Mouse (Mus musculus) CH12F3 (cell line): ENCODE measurements around the gene Tstd1.

Source experiments
- in situ Hi-C: fragments of 300-500 bp; cut with MboI; formaldehyde crosslinking; loops from 2 replicates; pipeline ENCODE4 v1.14.3; 2020; ENCODE audit warnings: low sequenced_read_pairs

Tstd1 gene

GRCm38 (mm10) chr1:171418660-171419059 is at the start of gene Tstd1:
Gene Tstd1 (plus strand): TSS chr1:171418872.
- in situ Hi-C loops, result no loop called here

GRCm38 (mm10) chr1:171369845-171370556 is 48.7 kb upstream of the Tstd1 start, which contains the start of gene Nectin4:
Gene Nectin4 (plus strand): TSS chr1:171370099.
- in situ Hi-C loops, result loop anchor here (10.0 kb wide), 1 partner anchor 105 kb away; no protein-coding TSS in a partner anchor

GRCm38 (mm10) chr1:171372880-171373279 is 45.8 kb upstream of the Tstd1 start:
- in situ Hi-C loops, result no loop called here

- in situ Hi-C loops, result no loop called here
Observed at GRCm38 (mm10) chr1:171373946-171374345, 44.7 kb upstream of the Tstd1 start.

- in situ Hi-C loops, result no loop called here
Observed at GRCm38 (mm10) chr1:171375646-171376097, 43.0 kb upstream of the Tstd1 start.

GRCm38 (mm10) chr1:171378298-171378697 is 40.4 kb upstream of the Tstd1 start:
- in situ Hi-C loops, result no loop called here

- in situ Hi-C loops, result no loop called here
Observed at GRCm38 (mm10) chr1:171379935-171380599, 38.6 kb upstream of the Tstd1 start.

- in situ Hi-C loops, result no loop called here
Observed at GRCm38 (mm10) chr1:171382096-171382620, 36.5 kb upstream of the Tstd1 start.

GRCm38 (mm10) chr1:171384361-171384760 is 34.3 kb upstream of the Tstd1 start:
- in situ Hi-C loops, result no loop called here

- in situ Hi-C loops, result no loop called here
Observed at GRCm38 (mm10) chr1:171385171-171385570, 33.5 kb upstream of the Tstd1 start.

GRCm38 (mm10) chr1:171387099-171387498 is 31.6 kb upstream of the Tstd1 start:
- in situ Hi-C loops, result no loop called here

GRCm38 (mm10) chr1:171388376-171389102 is 30.1 kb upstream of the Tstd1 start, which contains the start of gene Arhgap30:
Gene Arhgap30 (plus strand): TSS chr1:171388954.
- in situ Hi-C loops, result no loop called here

- in situ Hi-C loops, result no loop called here
Observed at GRCm38 (mm10) chr1:171390101-171390500, 28.6 kb upstream of the Tstd1 start.

GRCm38 (mm10) chr1:171401821-171402220 is 16.9 kb upstream of the Tstd1 start:
- in situ Hi-C loops, result no loop called here

- in situ Hi-C loops, result no loop called here
Observed at GRCm38 (mm10) chr1:171402991-171403390, 15.7 kb upstream of the Tstd1 start.

- in situ Hi-C loops, result no loop called here
Observed at GRCm38 (mm10) chr1:171407263-171407662, 11.4 kb upstream of the Tstd1 start.

- in situ Hi-C loops, result no loop called here
Observed at GRCm38 (mm10) chr1:171410231-171410630, 8.4 kb upstream of the Tstd1 start.

GRCm38 (mm10) chr1:171410947-171411484 is 7.7 kb upstream of the Tstd1 start, which contains the start of gene Usf1:
Gene Usf1 (plus strand): TSS chr1:171411313.
- in situ Hi-C loops, result no loop called here

GRCm38 (mm10) chr1:171411492-171411941 is 7.2 kb upstream of the Tstd1 start:
- in situ Hi-C loops, result no loop called here

GRCm38 (mm10) chr1:171412001-171412441 is 6.7 kb upstream of the Tstd1 start:
- in situ Hi-C loops, result no loop called here

- in situ Hi-C loops, result no loop called here
Observed at GRCm38 (mm10) chr1:171412446-171412845, 6.2 kb upstream of the Tstd1 start.
